Mouse (Mus musculus) lung, postnatal 0 days (tissue): ENCODE measurements around the gene Slc22a2. TPM values are rescaled to one million over a fixed set of nuclear protein-coding genes. Genes with fewer than 3 reads are reported as not detected.

Source experiments
- ATAC-seq: fragments of 200-750 bp; cut with Nextera tagmentation; 2 replicates; pipeline ENCODE4 v1.8.0; 2017; ENCODE audit warnings: moderate library complexity
- DNase-seq: peaks from one replicate; pipeline ENCODE4 v3.0.0-alpha.2; 2016; ENCODE audit warnings: low spot score
- H3K27ac ChIP-seq: fragments of 300-500 bp; sonication (generic); 2 replicates; pipeline ENCODE4 v1.5.1; 2014; ENCODE audit warnings: antibody characterized with exemption, mild to moderate bottlenecking, low read length, mixed read lengths
- H3K27me3 ChIP-seq: fragments of 300-500 bp; sonication (generic); replicated peaks from 2 replicates; pipeline ENCODE4 v1.6.1; 2014; ENCODE audit warnings: low read length, mixed read lengths; ENCODE audit not compliant: insufficient read depth
- H3K36me3 ChIP-seq: fragments of 300-500 bp; sonication (generic); 2 replicates; pipeline ENCODE4 v1.6.1; 2014; ENCODE audit warnings: low read length, mixed read lengths; ENCODE audit not compliant: insufficient read depth
- H3K4me1 ChIP-seq: fragments of 300-500 bp; sonication (generic); 2 replicates; pipeline ENCODE4 v1.6.1; 2014; ENCODE audit warnings: antibody characterized with exemption, low read depth, low read length, mixed read lengths; ENCODE audit not compliant: insufficient read depth
- H3K4me2 ChIP-seq: fragments of 300-500 bp; sonication (generic); replicated peaks from 2 replicates; pipeline ENCODE4 v1.6.1; 2014; ENCODE audit warnings: low read depth, mild to moderate bottlenecking, low read length, moderate library complexity, mixed read lengths
- H3K4me3 ChIP-seq: fragments of 300-500 bp; sonication (generic); 2 replicates; pipeline ENCODE4 v1.5.1; 2014; ENCODE audit warnings: low read depth, low read length
- H3K9ac ChIP-seq: fragments of 300-500 bp; sonication (generic); replicated peaks from 2 replicates; pipeline ENCODE4 v1.6.1; 2014; ENCODE audit warnings: low read depth, mild to moderate bottlenecking
- H3K9me3 ChIP-seq: fragments of 300-500 bp; sonication (generic); 2 replicates; pipeline ENCODE4 v1.6.1; 2016; ENCODE audit warnings: low read length, mixed read lengths
- CTCF ChIP-seq: IDR thresholded peaks from 2 replicates; pipeline ENCODE4 v1.5.1; 2016; ENCODE audit warnings: antibody characterized with exemption, mild to moderate bottlenecking
- EP300 ChIP-seq: IDR thresholded peaks from 2 replicates; pipeline ENCODE4 v1.6.1; 2016; ENCODE audit warnings: antibody characterized with exemption, mild to moderate bottlenecking, control low read depth
- WGBS: fragments of 180-500 bp; shearing (Covaris S2); extraction: QIAGEN DNeasy Blood & Tissue Kit; methylation state at CpG from one replicate; pipeline ENCODE4 v1.1.7; 2014; 5-methylcytosine and 5-hydroxymethylcytosine counted together
- polyA plus RNA-seq: library from polyadenylated mRNA; unstranded; fragments of >200 nt; fragmentation: Nextera tagmentation; extraction: Ambion mirVana; gene quantifications from 2 replicates; pipeline ENCODE4 v1.2.1, GENCODE M21; 2015

Gene Slc22a2
- polyA plus RNA-seq, 1 experiment from 2014 or later: 0.10 TPM

DNA sequence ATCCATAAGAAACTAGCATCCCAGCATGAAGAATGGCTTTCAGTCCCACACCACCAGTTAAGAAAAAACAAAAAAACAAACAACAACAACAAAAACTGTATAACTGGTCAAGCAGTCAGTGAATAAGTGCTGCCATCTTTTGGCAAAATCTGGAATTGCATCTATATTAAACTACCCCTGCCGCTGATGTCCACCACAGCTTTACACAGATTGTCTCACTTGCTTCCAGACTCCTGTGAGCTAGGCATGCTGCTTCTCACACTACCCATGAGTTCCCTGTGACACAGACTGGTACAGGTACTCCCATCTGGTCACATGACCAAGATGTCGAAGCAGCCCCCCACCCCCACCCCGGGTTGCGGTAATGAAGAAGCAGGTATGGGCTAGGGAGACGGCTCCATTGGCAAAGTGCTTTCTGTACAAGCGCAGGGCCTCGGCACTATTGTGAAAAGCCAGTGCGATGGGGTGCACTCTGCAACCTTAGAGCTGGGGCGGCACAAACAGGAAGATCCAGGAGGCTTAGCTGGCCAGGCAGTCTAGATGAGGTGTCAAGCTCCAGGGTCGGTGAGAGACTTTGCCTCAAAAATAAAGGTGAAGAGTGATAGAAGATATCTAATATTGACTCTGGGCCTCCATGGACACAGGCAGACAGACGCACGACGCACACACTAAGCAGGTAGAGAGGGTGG lies 76.8 kb downstream of the Slc22a2 start:
- Histone ChIP-seq H3K36me3 (no peaks in the 10 kb centered on the region), H3K27ac (no peak overlapping the region), H3K9me3 (no peaks in the 10 kb centered on the region), H3K4me3 (no peak overlapping the region), H3K4me1 (no peaks in the 10 kb centered on the region), H3K9ac (no peak overlapping the region), H3K4me2 (no peak overlapping the region), H3K27me3 (no peaks in the 10 kb centered on the region)
- TF ChIP-seq EP300: no peak
- peak; percentile 81 for TF ChIP-seq CTCF
- peak; percentile 33; the same call in 1 of the 2 replicates for ATAC-seq
- 67% methylated on average over 13 of the region's 13 CpGs for WGBS
- DNase-seq: peak; percentile 68

DNA sequence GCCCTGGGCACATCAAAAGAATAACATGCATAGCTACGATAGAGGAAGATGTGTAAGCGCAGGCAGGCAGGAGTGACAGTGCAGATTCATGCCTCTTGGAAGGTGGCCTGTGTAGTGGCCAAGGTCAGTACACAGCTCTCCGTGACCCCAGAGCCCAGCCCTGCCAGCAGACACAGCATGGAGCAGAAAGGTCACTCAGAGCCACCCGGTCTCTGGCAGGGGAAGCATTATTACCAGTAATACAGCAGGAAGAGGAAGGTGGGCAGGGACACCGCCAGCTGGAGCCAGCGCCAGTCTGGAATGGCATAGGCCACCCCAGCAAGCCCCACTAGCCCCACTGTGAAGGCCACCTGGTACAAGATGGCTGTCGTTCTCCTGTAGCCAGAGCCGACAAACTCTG lies 80.2 kb downstream of the Slc22a2 start:
- Histone ChIP-seq H3K4me2 (no peak overlapping the region), H3K9me3 (no peaks in the 10 kb centered on the region), H3K27ac (no peak overlapping the region), H3K4me3 (no peak overlapping the region), H3K27me3 (no peaks in the 10 kb centered on the region), H3K36me3 (no peaks in the 10 kb centered on the region), H3K4me1 (no peaks in the 10 kb centered on the region; the same call in 1 of the 2 replicates), H3K9ac (no peak overlapping the region)
- DNase-seq (no peak), ATAC-seq (no peak)
- no peak for TF ChIP-seq CTCF
- no peak for TF ChIP-seq EP300
- 68% methylated on average over 8 of the region's 8 CpGs for WGBS

DNA sequence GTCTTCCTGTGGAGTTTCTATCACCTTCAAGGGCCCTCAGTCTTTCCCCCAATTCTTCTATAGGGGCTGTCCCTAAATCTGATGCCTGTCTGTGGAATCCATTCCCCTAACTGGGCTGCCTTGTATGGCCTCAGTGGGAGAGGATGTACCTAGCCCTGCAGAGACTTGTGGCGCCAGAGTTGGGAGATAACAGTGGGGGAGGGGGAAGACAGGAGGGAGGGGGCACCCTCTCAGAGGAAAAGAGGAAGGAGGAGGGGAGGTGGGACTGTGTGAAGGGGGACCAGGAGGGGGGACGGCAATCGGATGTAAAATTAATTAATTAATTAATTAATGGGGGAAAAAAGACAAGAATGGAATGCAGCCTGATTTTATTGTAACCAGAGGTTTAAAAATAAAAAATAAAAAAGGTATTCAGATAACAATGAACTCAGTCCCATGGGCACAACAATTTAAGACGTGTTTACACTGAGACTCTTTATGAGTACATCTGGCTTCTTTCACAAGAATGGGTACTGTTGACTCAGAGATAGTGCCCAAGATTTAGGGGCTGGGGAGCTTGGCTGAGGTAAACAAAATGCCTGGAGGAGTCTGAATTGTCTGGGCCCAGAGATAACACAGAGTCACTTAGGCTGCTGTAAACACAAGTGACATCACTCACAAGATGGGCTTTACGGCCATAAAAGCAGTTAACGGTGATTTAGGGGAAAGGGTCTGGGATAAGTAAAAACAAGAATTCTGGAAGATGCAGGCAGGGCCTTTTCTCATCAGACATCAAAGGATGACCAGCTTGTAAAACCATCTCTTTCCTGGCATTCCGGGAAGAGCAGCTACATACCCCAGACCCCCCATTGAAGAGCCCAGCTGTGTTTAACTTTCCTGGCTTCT lies 84.8 kb downstream of the Slc22a2 start:
- Histone ChIP-seq H3K9me3 (no peaks in the 10 kb centered on the region), H3K36me3 (no peaks in the 10 kb centered on the region), H3K27ac (no peak overlapping the region), H3K9ac (no peak overlapping the region), H3K27me3 (no peaks in the 10 kb centered on the region), H3K4me3 (no peak overlapping the region), H3K4me1 (no peaks in the 10 kb centered on the region; the same call in 1 of the 2 replicates), H3K4me2 (no peak overlapping the region)
- peak; percentile 25 for DNase-seq
- 21% methylated on average over 7 of the region's 7 CpGs for WGBS
- TF ChIP-seq EP300 (0 out of 2 replicates have a peak, but pooled peaks have one; percentile 32), CTCF (no peak)
- peak; percentile 43 for ATAC-seq

DNA sequence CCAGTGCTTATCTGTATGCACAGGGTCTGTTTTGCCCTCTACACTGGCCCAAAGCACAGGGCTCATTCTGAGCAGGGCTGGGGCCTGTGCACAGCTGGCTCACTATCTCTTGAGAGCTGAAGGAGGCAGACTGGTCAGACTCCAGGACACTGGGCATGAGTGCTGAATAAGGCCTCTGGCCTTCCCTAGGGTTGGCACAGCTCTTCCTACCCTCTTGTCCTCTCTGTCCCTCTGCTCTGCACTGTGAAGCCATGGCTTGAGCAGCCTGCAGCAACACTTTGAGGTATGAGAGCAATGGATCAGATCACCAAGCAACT lies 85.4 kb downstream of the Slc22a2 start:
- no peak for DNase-seq
- Histone ChIP-seq H3K4me1 (no peaks in the 10 kb centered on the region; the same call in 1 of the 2 replicates), H3K27me3 (no peaks in the 10 kb centered on the region), H3K4me2 (no peak overlapping the region), H3K9ac (no peak overlapping the region), H3K4me3 (no peak overlapping the region), H3K9me3 (no peaks in the 10 kb centered on the region), H3K27ac (no peak overlapping the region), H3K36me3 (no peaks in the 10 kb centered on the region)
- TF ChIP-seq CTCF (no peak), EP300 (no peak)
- ATAC-seq: peak; percentile 26; the same call in 1 of the 2 replicates

DNA sequence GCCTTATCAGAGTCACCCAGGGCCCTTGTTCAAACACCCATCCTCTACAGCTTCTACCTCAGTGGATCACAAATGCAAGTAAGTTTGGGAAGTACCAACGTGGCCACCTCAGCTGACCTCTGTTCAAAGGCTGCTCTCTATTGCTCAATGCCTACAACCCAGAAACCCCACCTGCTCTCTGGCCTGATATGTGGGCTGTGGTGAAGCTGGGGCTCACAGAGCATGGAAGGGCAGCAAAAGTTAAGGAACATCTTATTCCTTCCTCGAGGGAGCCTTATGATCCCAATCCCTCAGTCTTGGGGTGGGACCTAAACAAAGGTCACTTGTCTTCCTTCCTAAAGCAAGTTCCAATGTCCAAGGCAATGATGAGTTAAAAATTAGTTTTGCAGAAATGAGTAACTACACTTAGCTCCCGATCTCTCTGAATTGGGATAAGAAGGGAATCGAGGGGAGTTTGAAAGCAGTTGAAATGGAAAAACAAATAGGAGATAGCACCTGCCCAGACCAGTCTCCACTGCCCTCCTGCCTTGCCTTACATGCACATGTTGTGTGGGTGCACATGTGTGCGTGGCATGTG lies 87.2 kb downstream of the Slc22a2 start:
- H3K27ac ChIP-seq: no peak overlapping the region
- WGBS: 71% methylated on average over 5 of the region's 5 CpGs

DNA sequence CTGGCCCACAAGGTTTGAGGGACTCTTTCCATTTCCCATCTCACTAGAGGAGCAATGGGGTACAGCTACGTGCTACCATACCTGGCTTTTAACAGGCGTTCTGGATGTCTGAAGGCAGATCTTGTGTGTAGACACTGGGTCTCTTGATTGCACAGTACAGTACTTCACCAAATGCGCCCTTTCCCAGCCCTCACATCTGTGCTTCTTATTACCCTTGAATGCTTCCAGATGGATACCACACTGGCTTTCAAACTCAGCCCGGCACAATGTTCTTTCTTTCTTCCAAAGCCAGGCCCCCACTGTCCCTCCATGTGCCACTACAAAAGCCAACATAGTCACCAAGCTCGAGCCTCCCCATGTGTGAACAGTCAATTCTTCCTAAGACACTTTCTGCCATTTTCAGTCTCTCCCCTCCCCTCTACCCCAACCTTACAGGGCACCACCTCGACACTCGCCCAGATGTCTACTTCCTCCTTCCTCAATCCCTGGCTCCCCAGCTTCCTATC lies 88.4 kb downstream of the Slc22a2 start:
- no peaks in the 10 kb centered on the region for H3K36me3 ChIP-seq
- TF ChIP-seq EP300: no peak
- TF ChIP-seq CTCF: no peak
- no peaks in the 10 kb centered on the region for H3K9me3 ChIP-seq
- WGBS: 70% methylated on average over 7 of the region's 7 CpGs
- H3K27ac ChIP-seq: no peak overlapping the region
- no peaks in the 10 kb centered on the region for H3K27me3 ChIP-seq
- ATAC-seq (no peak), DNase-seq (no peak)
- no peak overlapping the region for H3K4me2 ChIP-seq
- H3K4me1 ChIP-seq: no peaks in the 10 kb centered on the region; the same call in 1 of the 2 replicates
- no peak overlapping the region for H3K9ac ChIP-seq
- no peak overlapping the region for H3K4me3 ChIP-seq

More for the DNA sequence above, 87.2 kb downstream of the Slc22a2 start:
- Histone ChIP-seq H3K9me3 (no peaks in the 10 kb centered on the region), H3K4me3 (no peak overlapping the region), H3K36me3 (no peaks in the 10 kb centered on the region), H3K9ac (no peak overlapping the region), H3K4me1 (no peaks in the 10 kb centered on the region; the same call in 1 of the 2 replicates), H3K4me2 (no peak overlapping the region), H3K27me3 (no peaks in the 10 kb centered on the region)
- ATAC-seq: no peak
- no peak for TF ChIP-seq EP300
- no peak for TF ChIP-seq CTCF
- DNase-seq: no peak
